Mouse (Mus musculus): ENCODE results near the gene Gpr155. TPM values are rescaled to one million over a fixed set of nuclear protein-coding genes. Genes with fewer than 3 reads are reported as not detected.

Gpr155 gene
- polyA plus RNA-seq, 1 experiment: 1.8 TPM

DNA sequence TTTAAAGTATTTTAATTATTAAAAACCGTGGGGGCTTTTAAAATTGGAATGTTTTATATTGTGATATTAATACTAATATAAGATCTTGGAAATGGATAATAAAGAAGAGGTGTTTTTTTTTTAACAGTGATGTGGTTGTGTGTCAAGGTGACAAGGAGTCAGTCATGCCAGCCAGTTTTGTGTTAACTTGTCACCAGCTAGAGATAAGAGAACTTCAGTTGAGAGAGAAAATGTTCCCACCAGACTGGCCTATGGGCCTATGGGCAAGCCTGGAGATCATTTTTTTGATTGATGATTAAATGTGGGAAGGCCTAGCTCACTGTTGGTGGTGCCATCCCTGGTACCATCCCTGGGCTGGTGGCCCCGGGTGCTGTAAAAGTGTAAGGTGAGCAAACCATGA, 25.8 kb downstream of the Gpr155 start:
- Histone ChIP-seq H3K9me3 (replicated peaks; ENCODE audit: control insufficient read depth, insufficient read depth, low read length, poor library complexity, severe bottlenecking) (no peaks in the 10 kb centered on the region), H3K4me1 (ENCODE audit: control insufficient read depth, insufficient read depth, low read length) (no peaks in the 10 kb centered on the region), H3K4me3 (ENCODE audit: low read depth, low read length) (no peak overlapping the region), H3K36me3 (ENCODE audit: control insufficient read depth, insufficient read depth, low read length, poor library complexity, severe bottlenecking) (no peaks in the 10 kb centered on the region), H3K27me3 (ENCODE audit: control insufficient read depth, insufficient read depth, low read length, poor library complexity, severe bottlenecking) (no peaks in the 10 kb centered on the region; the same call in 1 of the 2 replicates), H3K27ac (ENCODE audit: insufficient read depth, low read length) (no peak overlapping the region), H3K9ac (ENCODE audit: low read depth, poor library complexity, severe bottlenecking) (no peak overlapping the region)
- TF ChIP-seq EP300 (IDR thresholded peaks at IDR 0.05; ENCODE audit: insufficient read depth, low read depth, low read length) (no peak), POLR2A (IDR thresholded peaks at IDR 0.05; ENCODE audit: insufficient read depth, low read length) (no peak), CTCF (IDR thresholded peaks at IDR 0.05; ENCODE audit: low read depth, low read length) (no peak)

DNA sequence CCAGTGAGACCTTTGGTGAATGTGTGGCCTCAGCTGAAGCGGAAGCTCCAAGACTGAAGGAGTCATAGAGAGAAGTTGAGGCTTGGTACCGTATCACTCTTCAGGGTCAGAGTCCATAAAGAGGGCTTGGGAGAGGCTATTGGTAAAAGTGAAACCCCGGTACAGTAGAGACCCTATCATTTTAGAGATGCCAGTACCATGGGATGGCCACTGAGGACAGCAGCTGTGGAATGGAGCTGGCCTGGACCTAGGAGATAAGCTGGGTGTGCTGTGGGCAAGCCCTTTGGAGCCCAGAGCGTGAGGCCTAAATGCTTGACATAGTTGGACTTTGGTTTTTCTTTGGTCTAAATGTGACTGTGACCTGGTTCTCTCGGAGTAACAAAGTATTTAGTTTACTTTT, 26.4 kb downstream of the Gpr155 start:
- no peaks in the 10 kb centered on the region; the same call in 1 of the 2 replicates for H3K27me3 ChIP-seq (ENCODE audit: control insufficient read depth, insufficient read depth, low read length, poor library complexity, severe bottlenecking)
- no peak for TF ChIP-seq POLR2A (IDR thresholded peaks at IDR 0.05; ENCODE audit: insufficient read depth, low read length)
- H3K9me3 ChIP-seq (replicated peaks; ENCODE audit: control insufficient read depth, insufficient read depth, low read length, poor library complexity, severe bottlenecking): no peaks in the 10 kb centered on the region
- no peaks in the 10 kb centered on the region for H3K4me1 ChIP-seq (ENCODE audit: control insufficient read depth, insufficient read depth, low read length)
- H3K27ac ChIP-seq (ENCODE audit: insufficient read depth, low read length): no peak overlapping the region
- no peak overlapping the region for H3K9ac ChIP-seq (ENCODE audit: low read depth, poor library complexity, severe bottlenecking)
- H3K4me3 ChIP-seq (ENCODE audit: low read depth, low read length): no peak overlapping the region
- H3K36me3 ChIP-seq (ENCODE audit: control insufficient read depth, insufficient read depth, low read length, poor library complexity, severe bottlenecking): no peaks in the 10 kb centered on the region

DNA sequence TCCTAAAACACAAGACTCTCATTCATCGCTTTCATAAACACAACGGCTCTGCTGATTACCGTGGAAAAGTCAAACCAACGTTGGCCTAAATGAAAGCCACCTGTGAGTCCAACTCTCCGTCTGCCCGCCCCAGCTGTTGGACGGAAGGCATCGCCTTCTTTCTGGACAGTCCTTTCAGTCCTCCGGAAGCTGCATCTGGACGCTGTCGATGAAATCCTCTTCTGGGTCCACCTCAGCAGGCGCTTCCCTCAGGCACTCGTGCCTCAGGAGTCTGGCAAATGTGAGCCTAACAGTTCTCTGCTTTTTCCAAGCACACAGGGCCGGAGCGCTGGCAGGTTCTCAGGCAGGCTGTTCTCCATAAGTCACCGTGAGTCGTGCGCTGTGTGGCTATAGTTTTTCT, 29.4 kb downstream of the Gpr155 start:
- Histone ChIP-seq H3K9me3 (replicated peaks; ENCODE audit: control insufficient read depth, insufficient read depth, low read length, poor library complexity, severe bottlenecking) (no peaks in the 10 kb centered on the region), H3K9ac (ENCODE audit: low read depth, poor library complexity, severe bottlenecking) (no peak overlapping the region), H3K4me1 (ENCODE audit: control insufficient read depth, insufficient read depth, low read length) (no peaks in the 10 kb centered on the region), H3K27ac (ENCODE audit: insufficient read depth, low read length) (no peak overlapping the region), H3K4me3 (ENCODE audit: low read depth, low read length) (peak overlapping the region; percentile 23), H3K27me3 (ENCODE audit: control insufficient read depth, insufficient read depth, low read length, poor library complexity, severe bottlenecking) (no peaks in the 10 kb centered on the region; the same call in 1 of the 2 replicates), H3K36me3 (ENCODE audit: control insufficient read depth, insufficient read depth, low read length, poor library complexity, severe bottlenecking) (no peaks in the 10 kb centered on the region)
- TF ChIP-seq CTCF (IDR thresholded peaks at IDR 0.05; ENCODE audit: low read depth, low read length): no peak
- TF ChIP-seq POLR2A (IDR thresholded peaks at IDR 0.05; ENCODE audit: insufficient read depth, low read length): no peak
- TF ChIP-seq EP300 (IDR thresholded peaks at IDR 0.05; ENCODE audit: insufficient read depth, low read depth, low read length): no peak

- H3K9me3 ChIP-seq (replicated peaks; ENCODE audit: control insufficient read depth, insufficient read depth, low read length, poor library complexity, severe bottlenecking): no peaks in the 10 kb centered on the region
- H3K4me1 ChIP-seq (ENCODE audit: control insufficient read depth, insufficient read depth, low read length): no peaks in the 10 kb centered on the region
- no peak overlapping the region for H3K27ac ChIP-seq (ENCODE audit: insufficient read depth, low read length)
- no peak overlapping the region for H3K9ac ChIP-seq (ENCODE audit: low read depth, poor library complexity, severe bottlenecking)
- H3K4me3 ChIP-seq (ENCODE audit: low read depth, low read length): no peak overlapping the region
- TF ChIP-seq CTCF (IDR thresholded peaks at IDR 0.05; ENCODE audit: low read depth, low read length) (no peak), EP300 (IDR thresholded peaks at IDR 0.05; ENCODE audit: insufficient read depth, low read depth, low read length) (no peak), POLR2A (IDR thresholded peaks at IDR 0.05; ENCODE audit: insufficient read depth, low read length) (no peak)
- no peaks in the 10 kb centered on the region for H3K27me3 ChIP-seq (ENCODE audit: control insufficient read depth, insufficient read depth, low read length, poor library complexity, severe bottlenecking)
- H3K36me3 ChIP-seq (ENCODE audit: control insufficient read depth, insufficient read depth, low read length, poor library complexity, severe bottlenecking): no peaks in the 10 kb centered on the region
These were observed 34.4 kb downstream of the Gpr155 start for GRCm38 (mm10) chr2:73351927-73352374.

DNA sequence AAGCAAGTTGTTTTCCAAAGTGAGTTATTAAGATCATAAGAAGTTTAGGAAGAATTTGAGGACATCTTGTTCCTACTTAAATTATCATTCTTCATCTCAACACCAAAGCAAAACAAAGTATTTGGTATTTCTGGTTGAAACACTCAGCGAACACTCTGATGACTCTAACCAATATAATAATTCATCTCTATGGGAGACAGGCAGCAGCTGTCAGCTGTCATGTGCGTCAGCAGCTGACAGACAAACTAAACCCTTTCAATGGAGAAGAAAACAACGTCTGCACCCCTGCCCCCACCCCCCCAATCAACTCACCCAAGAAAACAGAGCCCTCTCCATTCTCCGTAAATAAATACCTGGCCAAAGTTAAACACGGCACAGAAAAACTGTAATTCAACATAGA, 34.9 kb downstream of the Gpr155 start:
- Histone ChIP-seq H3K9ac (ENCODE audit: low read depth, poor library complexity, severe bottlenecking) (no peak overlapping the region), H3K36me3 (ENCODE audit: control insufficient read depth, insufficient read depth, low read length, poor library complexity, severe bottlenecking) (no peaks in the 10 kb centered on the region), H3K27me3 (ENCODE audit: control insufficient read depth, insufficient read depth, low read length, poor library complexity, severe bottlenecking) (no peaks in the 10 kb centered on the region), H3K4me3 (ENCODE audit: low read depth, low read length) (no peak overlapping the region), H3K9me3 (replicated peaks; ENCODE audit: control insufficient read depth, insufficient read depth, low read length, poor library complexity, severe bottlenecking) (no peaks in the 10 kb centered on the region), H3K27ac (ENCODE audit: insufficient read depth, low read length) (no peak overlapping the region), H3K4me1 (ENCODE audit: control insufficient read depth, insufficient read depth, low read length) (no peaks in the 10 kb centered on the region)
- no peak for TF ChIP-seq POLR2A (IDR thresholded peaks at IDR 0.05; ENCODE audit: insufficient read depth, low read length)
- TF ChIP-seq EP300 (IDR thresholded peaks at IDR 0.05; ENCODE audit: insufficient read depth, low read depth, low read length): no peak
- no peak for TF ChIP-seq CTCF (IDR thresholded peaks at IDR 0.05; ENCODE audit: low read depth, low read length)

DNA sequence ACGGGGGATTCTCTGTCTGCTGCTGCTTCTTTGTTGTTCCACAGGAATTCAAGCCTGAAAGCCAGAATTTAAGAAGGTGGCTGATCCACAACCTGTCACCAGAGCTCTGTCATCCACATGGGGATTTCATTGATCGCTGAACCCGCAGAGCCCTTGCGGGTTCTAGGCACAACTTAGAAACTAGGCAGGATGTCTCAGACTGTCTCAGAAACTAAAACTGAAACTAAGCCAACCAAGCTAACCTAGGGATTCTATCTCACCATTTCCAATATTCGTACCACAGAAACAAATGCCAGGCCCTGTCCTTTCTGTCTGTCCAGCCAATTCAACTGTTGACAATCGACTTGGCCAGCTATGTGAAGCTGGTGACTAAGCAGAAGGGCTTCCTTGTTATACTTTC, 38.2 kb downstream of the Gpr155 start:
- Histone ChIP-seq H3K27me3 (ENCODE audit: control insufficient read depth, insufficient read depth, low read length, poor library complexity, severe bottlenecking) (no peaks in the 10 kb centered on the region), H3K4me3 (ENCODE audit: low read depth, low read length) (no peak overlapping the region), H3K4me1 (ENCODE audit: control insufficient read depth, insufficient read depth, low read length) (no peaks in the 10 kb centered on the region), H3K27ac (ENCODE audit: insufficient read depth, low read length) (no peak overlapping the region), H3K36me3 (ENCODE audit: control insufficient read depth, insufficient read depth, low read length, poor library complexity, severe bottlenecking) (no peaks in the 10 kb centered on the region), H3K9me3 (replicated peaks; ENCODE audit: control insufficient read depth, insufficient read depth, low read length, poor library complexity, severe bottlenecking) (no peaks in the 10 kb centered on the region), H3K9ac (ENCODE audit: low read depth, poor library complexity, severe bottlenecking) (no peak overlapping the region)
- TF ChIP-seq EP300 (IDR thresholded peaks at IDR 0.05; ENCODE audit: insufficient read depth, low read depth, low read length) (no peak), CTCF (IDR thresholded peaks at IDR 0.05; ENCODE audit: low read depth, low read length) (no peak), POLR2A (IDR thresholded peaks at IDR 0.05; ENCODE audit: insufficient read depth, low read length) (no peak)

All from ES-Bruce4 (cell line).